Mouse (Mus musculus): Measurements from ENCODE around the gene Nodal. TPM values are rescaled to one million over a fixed set of nuclear protein-coding genes. Genes with fewer than 3 reads are reported as not detected.
A peak's percentile ranks its signal among the peaks of the same experiment; 100 is the strongest.

The Nodal gene
- total RNA-seq (2014; fragmentation: Nextera tagmentation) (not detected in 2 replicates), total RNA-seq (2017) (not detected in 2 replicates)

GRCm38 (mm10) chr10:61417672-61418071, at the start of gene Nodal:
Gene Nodal (plus strand): TSS chr10:61417972.
- no peak for ATAC-seq (replicated peaks; ENCODE audit: low FRiP score, low TSS enrichment, poor library complexity, severe bottlenecking)

GRCm38 (mm10) chr10:61369755-61370154, 48.0 kb upstream of the Nodal start:
- ATAC-seq (replicated peaks; ENCODE audit: low FRiP score, low TSS enrichment, poor library complexity, severe bottlenecking), result no peak

GRCm38 (mm10) chr10:61370273-61370979, 47.3 kb upstream of the Nodal start:
- no peak for ATAC-seq (replicated peaks; ENCODE audit: low FRiP score, low TSS enrichment, poor library complexity, severe bottlenecking)

- no peak for ATAC-seq (replicated peaks; ENCODE audit: low FRiP score, low TSS enrichment, poor library complexity, severe bottlenecking)
Observed at GRCm38 (mm10) chr10:61371884-61372584, 45.7 kb upstream of the Nodal start.

- no peak for ATAC-seq (replicated peaks; ENCODE audit: low FRiP score, low TSS enrichment, poor library complexity, severe bottlenecking)
Observed at GRCm38 (mm10) chr10:61372585-61372923, 45.2 kb upstream of the Nodal start.

GRCm38 (mm10) chr10:61374076-61374475, 43.7 kb upstream of the Nodal start:
- no peak for ATAC-seq (replicated peaks; ENCODE audit: low FRiP score, low TSS enrichment, poor library complexity, severe bottlenecking)

GRCm38 (mm10) chr10:61374771-61375481, 42.8 kb upstream of the Nodal start:
- no peak for ATAC-seq (replicated peaks; ENCODE audit: low FRiP score, low TSS enrichment, poor library complexity, severe bottlenecking)

GRCm38 (mm10) chr10:61378050-61378449, 39.7 kb upstream of the Nodal start:
- no peak for ATAC-seq (replicated peaks; ENCODE audit: low FRiP score, low TSS enrichment, poor library complexity, severe bottlenecking)

- ATAC-seq (replicated peaks; ENCODE audit: low FRiP score, low TSS enrichment, poor library complexity, severe bottlenecking), result no peak
Observed at GRCm38 (mm10) chr10:61378698-61379097, 39.1 kb upstream of the Nodal start.

- ATAC-seq (replicated peaks; ENCODE audit: low FRiP score, low TSS enrichment, poor library complexity, severe bottlenecking), result no peak
Observed at GRCm38 (mm10) chr10:61379340-61380040, 38.3 kb upstream of the Nodal start.

GRCm38 (mm10) chr10:61380186-61380585, 37.6 kb upstream of the Nodal start:
- no peak for ATAC-seq (replicated peaks; ENCODE audit: low FRiP score, low TSS enrichment, poor library complexity, severe bottlenecking)

- no peak for ATAC-seq (replicated peaks; ENCODE audit: low FRiP score, low TSS enrichment, poor library complexity, severe bottlenecking)
Observed at GRCm38 (mm10) chr10:61381823-61382222, 35.9 kb upstream of the Nodal start.

GRCm38 (mm10) chr10:61382281-61382731, 35.5 kb upstream of the Nodal start:
- ATAC-seq (replicated peaks; ENCODE audit: low FRiP score, low TSS enrichment, poor library complexity, severe bottlenecking), result 0 out of 2 replicates have a peak, but pooled peaks have one; percentile 21

- ATAC-seq (replicated peaks; ENCODE audit: low FRiP score, low TSS enrichment, poor library complexity, severe bottlenecking), result peak; percentile 38; the same call in 1 of the 2 replicates
Observed at GRCm38 (mm10) chr10:61383021-61383714, 34.6 kb upstream of the Nodal start, which contains the start of gene Pald1. Gene Pald1 (minus strand): TSS chr10:61383530.

GRCm38 (mm10) chr10:61383715-61384047, 34.1 kb upstream of the Nodal start:
- ATAC-seq (replicated peaks; ENCODE audit: low FRiP score, low TSS enrichment, poor library complexity, severe bottlenecking), result no peak

GRCm38 (mm10) chr10:61385174-61385573, 32.6 kb upstream of the Nodal start:
- no peak for ATAC-seq (replicated peaks; ENCODE audit: low FRiP score, low TSS enrichment, poor library complexity, severe bottlenecking)

- ATAC-seq (replicated peaks; ENCODE audit: low FRiP score, low TSS enrichment, poor library complexity, severe bottlenecking), result no peak
Observed at GRCm38 (mm10) chr10:61386284-61386683, 31.5 kb upstream of the Nodal start.

GRCm38 (mm10) chr10:61389020-61389419, 28.8 kb upstream of the Nodal start:
- no peak for ATAC-seq (replicated peaks; ENCODE audit: low FRiP score, low TSS enrichment, poor library complexity, severe bottlenecking)

GRCm38 (mm10) chr10:61390148-61390547, 27.6 kb upstream of the Nodal start:
- no peak for ATAC-seq (replicated peaks; ENCODE audit: low FRiP score, low TSS enrichment, poor library complexity, severe bottlenecking)

Measured in megakaryocyte-erythroid progenitor cell, adult 5-6 weeks (primary cell).